Mouse (Mus musculus) limb, embryonic 13.5 days (tissue): Measurements from ENCODE around the gene Cd4. TPM values are rescaled to one million over a fixed set of nuclear protein-coding genes. Genes with fewer than 3 reads are reported as not detected.

Source experiments
- polyA plus RNA-seq: library from polyadenylated mRNA; unstranded; fragments of >200 nt; fragmentation: Nextera tagmentation; extraction: Ambion mirVana; gene quantifications from 2 replicates; pipeline ENCODE4 v1.2.1, GENCODE M21; 2015

Gene Cd4
- polyA plus RNA-seq, 1 experiment from 2014 or later, result 0.04 TPM

Other genes starting within 250 kb of the Cd4 start
- gene Lpcat3, start 225.2 kb downstream of the Cd4 start, polyA plus RNA-seq, result 56.4 and 57.0 TPM in 2 replicates
- gene Emg1, start 176.0 kb downstream of the Cd4 start, polyA plus RNA-seq, result 190 and 201 TPM in 2 replicates
- 324 and 325 TPM in 2 replicates for gene Phb2, start 175.9 kb downstream of the Cd4 start, polyA plus RNA-seq
- gene Ptpn6, start 149.5 kb downstream of the Cd4 start, polyA plus RNA-seq, result 9.0 and 10.9 TPM in 2 replicates
- gene Grcc10, start 146.8 kb downstream of the Cd4 start, polyA plus RNA-seq, result 480 and 513 TPM in 2 replicates
- 0.11 TPM in 1 of 2 replicates, not detected in the other for gene Gm45234, start 132.2 kb downstream of the Cd4 start, polyA plus RNA-seq
- 19.6 and 20.0 TPM in 2 replicates for gene Atn1, start 131.7 kb downstream of the Cd4 start, polyA plus RNA-seq
- 7.2 and 7.7 TPM in 2 replicates for gene Eno2, start 118.5 kb downstream of the Cd4 start, polyA plus RNA-seq
- gene Lrrc23, start 108.5 kb downstream of the Cd4 start, polyA plus RNA-seq, result 0.59 and 0.86 TPM in 2 replicates
- gene Spsb2, start 79.6 kb downstream of the Cd4 start, polyA plus RNA-seq, result 10.4 and 12.3 TPM in 2 replicates
- gene Tpi1, start 73.9 kb downstream of the Cd4 start, polyA plus RNA-seq, result 782 and 803 TPM in 2 replicates
- 165 and 177 TPM in 2 replicates for gene Usp5, start 58.7 kb downstream of the Cd4 start, polyA plus RNA-seq
- 166 and 172 TPM in 2 replicates for gene Cdca3, start 58.7 kb downstream of the Cd4 start, polyA plus RNA-seq
- gene Gnb3, start 47.9 kb downstream of the Cd4 start, polyA plus RNA-seq, result 1.0 and 1.3 TPM in 2 replicates
- 60.4 and 61.2 TPM in 2 replicates for gene P3h3, start 30.5 kb downstream of the Cd4 start, polyA plus RNA-seq
- gene Gpr162, start 24.2 kb downstream of the Cd4 start, polyA plus RNA-seq, result 2.9 and 3.5 TPM in 2 replicates
- 1.7 and 3.1 TPM in 2 replicates for gene Lag3, start 23.5 kb upstream of the Cd4 start, polyA plus RNA-seq
- 303 and 321 TPM in 2 replicates for gene Ptms, start 31.9 kb upstream of the Cd4 start, polyA plus RNA-seq
- 354 and 355 TPM in 2 replicates for gene Mlf2, start 43.2 kb upstream of the Cd4 start, polyA plus RNA-seq
- 128 and 133 TPM in 2 replicates for gene Cops7a, start 77.3 kb upstream of the Cd4 start, polyA plus RNA-seq
- gene Pianp, start 108.5 kb upstream of the Cd4 start, polyA plus RNA-seq, result 15.7 and 19.0 TPM in 2 replicates
- 20.6 and 21.2 TPM in 2 replicates for gene Zfp384, start 120.9 kb upstream of the Cd4 start, polyA plus RNA-seq
- 183 and 190 TPM in 2 replicates for gene Ing4, start 151.5 kb upstream of the Cd4 start, polyA plus RNA-seq
- 16.5 and 19.2 TPM in 2 replicates for gene Acrbp, start 161.5 kb upstream of the Cd4 start, polyA plus RNA-seq
- 0.45 and 0.80 TPM in 2 replicates for gene Lpar5, start 179.7 kb upstream of the Cd4 start, polyA plus RNA-seq
- 86.8 and 93.4 TPM in 2 replicates for gene Chd4, start 207.8 kb upstream of the Cd4 start, polyA plus RNA-seq
- gene Nop2, start 243.7 kb upstream of the Cd4 start, polyA plus RNA-seq, result 65.6 and 67.1 TPM in 2 replicates